Mouse (Mus musculus) MEL (cell line): ENCODE results near the gene Stk40. TPM values are rescaled to one million over a fixed set of nuclear protein-coding genes. Genes with fewer than 3 reads are reported as not detected.

ENCODE experiments used
- DNase-seq: peaks from one replicate; pipeline ENCODE4 v3.0.0; 2011; ENCODE audit warnings: low read depth, low spot score
- H3K27ac ChIP-seq: 2 replicates; pipeline ENCODE4 v1.5.1; 2012; ENCODE audit warnings: low read depth, mild to moderate bottlenecking, control low read depth, low read length, moderate library complexity; ENCODE audit not compliant: control insufficient read depth
- H3K27me3 ChIP-seq, 2 experiments: fragments of 150-350 bp in 1 of 2; sonication (generic) in 1 of 2; 2 replicates each; pipeline ENCODE4 v1.6.1; 2012; ENCODE audit warnings: low read length in 2 of 2, mild to moderate bottlenecking in 2 of 2, improper control_type of control experiment in 1 of 2, moderate library complexity in 1 of 2; ENCODE audit not compliant: insufficient read depth in 2 of 2, control insufficient read depth in 1 of 2
- H3K36me3 ChIP-seq, 2 experiments: 2 replicates each; pipeline ENCODE4 v1.6.1; 2012 to 2014; ENCODE audit warnings: low read length in 2 of 2, improper control_type of control experiment in 1 of 2, inconsistent platforms in 1 of 2, mild to moderate bottlenecking in 1 of 2; ENCODE audit not compliant: insufficient read depth in 2 of 2, control insufficient read depth in 1 of 2
- H3K4me1 ChIP-seq, 2 experiments: fragments of 150-350 bp in 1 of 2; sonication (generic) in 1 of 2; 2 replicates each; pipeline ENCODE4 v1.6.1; 2012; ENCODE audit warnings: low read length in 2 of 2, improper control_type of control experiment in 1 of 2, mild to moderate bottlenecking in 1 of 2; ENCODE audit not compliant: insufficient read depth in 2 of 2, control insufficient read depth in 1 of 2
- H3K4me3 ChIP-seq, 2 experiments: fragments of 150-350 bp in 1 of 2; sonication (generic) in 1 of 2; 2 replicates each; pipeline ENCODE4 v1.5.1; 2012; ENCODE audit warnings: low read depth in 2 of 2, low read length in 2 of 2, mild to moderate bottlenecking in 2 of 2, moderate library complexity in 2 of 2, control low read depth in 1 of 2, improper control_type of control experiment in 1 of 2; ENCODE audit not compliant: control insufficient read depth in 1 of 2, insufficient read depth in 1 of 2
- H3K79me2 ChIP-seq: 2 replicates; pipeline ENCODE4 v1.6.1; 2012; ENCODE audit warnings: mild to moderate bottlenecking, low read length, moderate library complexity; ENCODE audit not compliant: control insufficient read depth, poor library complexity, insufficient read depth
- H3K9ac ChIP-seq: 2 replicates; pipeline ENCODE4 v1.6.1; 2012; ENCODE audit warnings: low read depth, mild to moderate bottlenecking, control low read depth, low read length, moderate library complexity; ENCODE audit not compliant: control insufficient read depth, poor library complexity, severe bottlenecking
- H3K9me3 ChIP-seq: fragments of 150-350 bp; sonication (generic); replicated peaks from 2 replicates; pipeline ENCODE4 v1.6.1; 2012; ENCODE audit warnings: mild to moderate bottlenecking, low read length, improper control_type of control experiment, moderate library complexity; ENCODE audit not compliant: insufficient read depth
- BHLHE40 ChIP-seq: IDR thresholded peaks from 2 replicates; pipeline ENCODE4 v1.6.1; 2012; ENCODE audit warnings: low read depth, mild to moderate bottlenecking, inconsistent platforms, low read length, improper control_type of control experiment, borderline replicate concordance
- CTCF ChIP-seq, 3 experiments: IDR thresholded peaks in 2 of 3; conservative IDR thresholded peaks in 1 of 3; 2 replicates each; pipeline ENCODE4 v1.5.1; 2011 to 2012; ENCODE audit warnings: low read length in 3 of 3, low read depth in 2 of 3, mild to moderate bottlenecking in 2 of 3, improper control_type of control experiment in 1 of 3, inconsistent platforms in 1 of 3, mixed read lengths in 1 of 3, moderate library complexity in 1 of 3; ENCODE audit not compliant: control insufficient read depth in 1 of 3, insufficient read depth in 1 of 3, poor library complexity in 1 of 3, severe bottlenecking in 1 of 3
- E2F4 ChIP-seq: IDR thresholded peaks from 2 replicates; pipeline ENCODE4 v1.6.1; 2011; ENCODE audit warnings: low read depth, low read length, improper control_type of control experiment, borderline replicate concordance
- ELF1 ChIP-seq: IDR thresholded peaks from 2 replicates; pipeline ENCODE4 v1.6.1; 2014; ENCODE audit warnings: low read depth, mild to moderate bottlenecking, inconsistent platforms, low read length, improper control_type of control experiment, moderate library complexity
- ETS1 ChIP-seq: IDR thresholded peaks from 2 replicates; pipeline ENCODE4 v1.6.1; 2012; ENCODE audit warnings: low read depth, mild to moderate bottlenecking, inconsistent platforms, low read length, improper control_type of control experiment, moderate library complexity
- GATA1 ChIP-seq: IDR thresholded peaks from 2 replicates; pipeline ENCODE4 v1.6.1; 2011; ENCODE audit warnings: low read depth, low read length, improper control_type of control experiment
- JUND ChIP-seq: IDR thresholded peaks from 2 replicates; pipeline ENCODE4 v1.6.1; 2011; ENCODE audit warnings: low read depth, mild to moderate bottlenecking, improper control_type of control experiment, low read length
- MAFK ChIP-seq: IDR thresholded peaks from 2 replicates; pipeline ENCODE4 v1.6.1; 2011; ENCODE audit warnings: low read depth, mild to moderate bottlenecking, low read length, improper control_type of control experiment, borderline replicate concordance
- MAX ChIP-seq: IDR thresholded peaks from 2 replicates; pipeline ENCODE4 v1.6.1; 2011; ENCODE audit warnings: low read length, improper control_type of control experiment
- MAZ ChIP-seq: IDR thresholded peaks from 2 replicates; pipeline ENCODE4 v1.6.1; 2012; ENCODE audit warnings: low read depth, mild to moderate bottlenecking, inconsistent platforms, low read length, improper control_type of control experiment
- MEF2A ChIP-seq: IDR thresholded peaks from 2 replicates; pipeline ENCODE4 v1.6.1; 2014; ENCODE audit warnings: low read depth, mild to moderate bottlenecking, inconsistent platforms, low read length, improper control_type of control experiment; ENCODE audit not compliant: poor library complexity, insufficient replicate concordance, severe bottlenecking; ENCODE audit errors: extremely low read depth
- MXI1 ChIP-seq: IDR thresholded peaks from 2 replicates; pipeline ENCODE4 v1.6.1; 2011; ENCODE audit warnings: mild to moderate bottlenecking, low read depth, low read length, improper control_type of control experiment
- MYB ChIP-seq: IDR thresholded peaks from 2 replicates; pipeline ENCODE4 v1.6.1; 2011; ENCODE audit warnings: mild to moderate bottlenecking, low read depth, low read length, improper control_type of control experiment
- MYC ChIP-seq: IDR thresholded peaks from 2 replicates; pipeline ENCODE4 v1.6.1; 2011; ENCODE audit warnings: low read depth, mild to moderate bottlenecking, low read length, improper control_type of control experiment, moderate library complexity
- NELFE ChIP-seq: IDR thresholded peaks from 2 replicates; pipeline ENCODE4 v1.6.1; 2011; ENCODE audit warnings: low read depth, low read length, improper control_type of control experiment
- NRF1 ChIP-seq: IDR thresholded peaks from 2 replicates; pipeline ENCODE4 v1.6.1; 2014; ENCODE audit warnings: low read depth, mild to moderate bottlenecking, inconsistent platforms, low read length, improper control_type of control experiment, moderate library complexity; ENCODE audit not compliant: poor library complexity, insufficient read depth, severe bottlenecking
- POLR2A ChIP-seq, 2 experiments: IDR thresholded peaks; 2 replicates each; pipeline ENCODE4 v1.6.1; 2011 to 2012; ENCODE audit warnings: low read length in 2 of 2, mild to moderate bottlenecking in 2 of 2, control low read depth in 1 of 2, improper control_type of control experiment in 1 of 2, low read depth in 1 of 2, moderate library complexity in 1 of 2; ENCODE audit not compliant: control insufficient read depth in 1 of 2, insufficient read depth in 1 of 2, poor library complexity in 1 of 2
- POLR2AphosphoS5 ChIP-seq: IDR thresholded peaks from 2 replicates; pipeline ENCODE4 v1.6.1; 2012; ENCODE audit warnings: low read depth, borderline replicate concordance, mild to moderate bottlenecking, inconsistent platforms, low read length, moderate library complexity, mixed read lengths
- RAD21 ChIP-seq: IDR thresholded peaks from 2 replicates; pipeline ENCODE4 v1.6.1; 2011; ENCODE audit warnings: mild to moderate bottlenecking, low read depth, low read length, improper control_type of control experiment
- RCOR1 ChIP-seq: IDR thresholded peaks from 2 replicates; pipeline ENCODE4 v1.6.1; 2012; ENCODE audit warnings: low read depth, mild to moderate bottlenecking, inconsistent platforms, low read length, improper control_type of control experiment
- SIN3A ChIP-seq: IDR thresholded peaks from 2 replicates; pipeline ENCODE4 v1.6.1; 2012; ENCODE audit warnings: low read length, improper control_type of control experiment, inconsistent platforms
- SMC3 ChIP-seq: IDR thresholded peaks from 2 replicates; pipeline ENCODE4 v1.6.1; 2011; ENCODE audit warnings: low read depth, low read length, improper control_type of control experiment
- UBTF ChIP-seq: IDR thresholded peaks from 2 replicates; pipeline ENCODE4 v1.6.1; 2012; ENCODE audit warnings: low read depth, mild to moderate bottlenecking, inconsistent platforms, low read length, improper control_type of control experiment, moderate library complexity, borderline replicate concordance; ENCODE audit not compliant: insufficient read depth
- USF1 ChIP-seq: IDR thresholded peaks from 2 replicates; pipeline ENCODE4 v1.6.1; 2014; ENCODE audit warnings: low read depth, mild to moderate bottlenecking, inconsistent platforms, low read length, improper control_type of control experiment, moderate library complexity
- ZKSCAN1 ChIP-seq: IDR thresholded peaks from 2 replicates; pipeline ENCODE4 v1.6.1; 2012; ENCODE audit warnings: low read depth, mild to moderate bottlenecking, inconsistent platforms, low read length, improper control_type of control experiment, moderate library complexity
- ZMIZ1 ChIP-seq: IDR thresholded peaks from 2 replicates; pipeline ENCODE4 v1.6.1; 2012; ENCODE audit warnings: low read depth, mild to moderate bottlenecking, inconsistent platforms, low read length, improper control_type of control experiment, moderate library complexity
- polyA plus RNA-seq, 2 experiments: library from polyadenylated mRNA; stranded (reverse) in 1 of 2; unstranded in 1 of 2; fragments of >175 nt in 1 of 2; fragments of >200 nt in 1 of 2; gene quantifications; 2 replicates each; pipeline versions ENCODE4 v1.2.1 to v1.2.4; 2012; ENCODE audit warnings: low replicate concordance in 2 of 2, low read depth in 1 of 2; ENCODE audit not compliant: insufficient read length in 2 of 2, insufficient read depth in 1 of 2, missing spikeins in 1 of 2
- total RNA-seq: library from RNA; depleted of rRNA; stranded (reverse); fragments of 300-350 nt; gene quantifications from 2 replicates; pipeline ENCODE4 v1.2.3, GENCODE M21; 2012

Stk40 gene
- total and polyA plus RNA-seq, 3 experiments: 16.8 to 270 (median 79.4) TPM

- DNase-seq: no peak
- no peaks in the 10 kb centered on the region for H3K27me3 ChIP-seq
- H3K9ac ChIP-seq: no peak overlapping the region
- no peaks in the 10 kb centered on the region for H3K9me3 ChIP-seq
- peaks cover 2% of the 10 kb centered on the region; the same call in 1 of the 2 replicates for H3K79me2 ChIP-seq
- TF ChIP-seq MXI1: no peak
- no peak for TF ChIP-seq MEF2A
- TF ChIP-seq CTCF (IDR thresholded peaks at IDR 0.05 in 2 of 3, conservative IDR thresholded peaks at IDR 0.05 in 1 of 3; ENCODE audit: control insufficient read depth in 1 of 3, insufficient read depth in 1 of 3, low read depth in 2 of 3, low read length in 3 of 3, poor library complexity in 1 of 3, severe bottlenecking in 1 of 3): no peak
- TF ChIP-seq USF1: no peak
- TF ChIP-seq RAD21: no peak
- TF ChIP-seq MAZ: no peak
- TF ChIP-seq SIN3A: no peak
- no peak for TF ChIP-seq BHLHE40
- no peak for TF ChIP-seq ZMIZ1
- TF ChIP-seq SMC3: no peak
- no peak for TF ChIP-seq ETS1
- no peak for TF ChIP-seq MYC
- no peak for TF ChIP-seq MYB
- no peak for TF ChIP-seq MAX
- no peak for TF ChIP-seq E2F4
- H3K4me1 ChIP-seq: peaks cover 0 to 9% of the 10 kb centered on the region in 2 experiments; a peak in 1 of 4 replicates
- H3K36me3 ChIP-seq: peaks cover 0 to 2% of the 10 kb centered on the region in 2 experiments; a peak in 2 of 4 replicates
- H3K4me3 ChIP-seq: no peak overlapping the region
- no peak overlapping the region for H3K27ac ChIP-seq
Measured at GRCm38 (mm10) chr4:126159455-126159854, 55.7 kb downstream of the Stk40 start.

DNA sequence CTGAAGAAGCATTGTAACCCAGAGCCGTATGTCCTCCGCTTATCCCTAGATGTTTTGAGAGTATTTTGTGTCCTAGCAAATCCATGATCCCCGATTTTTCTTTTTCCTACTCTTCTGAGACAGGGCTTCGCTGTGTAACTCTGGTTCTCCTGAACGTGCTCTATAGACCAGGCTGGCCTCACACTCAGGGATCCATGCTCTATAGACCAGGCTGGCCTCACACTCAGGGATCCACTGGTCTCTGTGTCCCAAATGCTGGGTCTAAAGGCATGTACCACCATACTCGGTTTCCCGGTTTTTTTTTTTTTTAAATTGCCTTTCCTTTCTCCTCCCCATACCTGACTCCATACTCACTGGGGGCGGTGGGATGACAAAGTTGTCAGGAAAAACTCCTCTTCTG is 57.2 kb downstream of the Stk40 start:
- H3K27ac ChIP-seq: no peak overlapping the region
- no peak overlapping the region for H3K4me3 ChIP-seq
- no peak overlapping the region for H3K9ac ChIP-seq
- no peak for DNase-seq
- no peak for TF ChIP-seq ZMIZ1
- no peak for TF ChIP-seq POLR2A (IDR thresholded peaks at IDR 0.05; ENCODE audit: control insufficient read depth in 1 of 2, insufficient read depth in 1 of 2, low read depth in 1 of 2, low read length in 2 of 2, poor library complexity in 1 of 2)
- TF ChIP-seq MYC: no peak
- no peak for TF ChIP-seq POLR2AphosphoS5
- TF ChIP-seq USF1: no peak
- no peak for TF ChIP-seq MAFK
- no peak for TF ChIP-seq UBTF
- no peak for TF ChIP-seq JUND
- no peak for TF ChIP-seq ELF1
- no peak for TF ChIP-seq NRF1
- TF ChIP-seq GATA1: no peak
- TF ChIP-seq MAZ: no peak
- TF ChIP-seq ZKSCAN1: no peak
- TF ChIP-seq RCOR1: no peak
- TF ChIP-seq NELFE: no peak
- peaks cover under 1 to 2% of the 10 kb centered on the region in 2 experiments; a peak in 3 of 4 replicates for H3K36me3 ChIP-seq
- H3K9me3 ChIP-seq: no peaks in the 10 kb centered on the region
- peaks cover 0 to 9% of the 10 kb centered on the region in 2 experiments; a peak in 1 of 4 replicates for H3K4me1 ChIP-seq
- no peaks in the 10 kb centered on the region for H3K27me3 ChIP-seq
- H3K79me2 ChIP-seq: peaks cover 2% of the 10 kb centered on the region; the same call in 1 of the 2 replicates
